Mouse (Mus musculus): ENCODE measurements around the gene Hacd2.

Gene Hacd2

DNA sequence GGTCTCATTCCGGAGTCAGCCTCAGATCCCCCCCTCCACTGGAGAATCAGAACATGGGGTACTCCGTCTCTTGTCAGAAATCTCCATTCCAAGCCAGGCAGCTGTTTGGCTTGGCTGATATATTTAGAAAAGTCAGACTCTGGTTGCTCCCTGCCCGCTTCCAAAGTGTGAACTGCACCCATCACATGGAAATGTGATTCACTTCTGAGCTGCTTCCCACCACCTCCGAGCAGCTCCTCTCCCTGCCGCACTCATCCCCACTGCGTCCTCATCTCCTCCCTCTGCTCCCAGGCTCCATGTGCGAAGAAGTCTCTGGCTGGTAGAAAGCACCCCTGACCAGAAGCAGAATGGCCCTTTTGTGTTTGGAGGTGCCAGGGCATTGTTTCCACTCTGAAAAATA, 95.2 kb downstream of the Hacd2 start:
- DNase-seq (ENCODE audit: low spot score): no peak

DNA sequence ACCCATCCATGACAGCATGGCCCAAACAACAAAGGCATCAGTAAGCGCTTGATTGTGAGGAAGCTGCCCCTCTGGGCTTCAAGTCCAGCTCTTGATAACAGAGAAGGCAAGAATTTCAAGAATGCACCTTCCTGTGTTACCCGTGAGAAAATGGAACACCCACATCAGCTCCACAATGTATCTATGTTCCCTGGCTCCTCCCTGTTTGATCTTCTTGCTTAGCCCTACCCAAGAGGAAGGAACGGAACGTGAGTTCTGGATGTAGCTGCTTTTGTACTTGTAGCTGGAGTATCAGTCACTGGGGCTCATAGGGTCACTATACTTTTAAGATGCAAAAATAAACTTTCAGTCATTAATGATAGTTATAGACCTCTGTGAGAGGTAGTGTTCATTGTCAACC, 98.4 kb downstream of the Hacd2 start:
- no peak for DNase-seq (ENCODE audit: low spot score)

DNA sequence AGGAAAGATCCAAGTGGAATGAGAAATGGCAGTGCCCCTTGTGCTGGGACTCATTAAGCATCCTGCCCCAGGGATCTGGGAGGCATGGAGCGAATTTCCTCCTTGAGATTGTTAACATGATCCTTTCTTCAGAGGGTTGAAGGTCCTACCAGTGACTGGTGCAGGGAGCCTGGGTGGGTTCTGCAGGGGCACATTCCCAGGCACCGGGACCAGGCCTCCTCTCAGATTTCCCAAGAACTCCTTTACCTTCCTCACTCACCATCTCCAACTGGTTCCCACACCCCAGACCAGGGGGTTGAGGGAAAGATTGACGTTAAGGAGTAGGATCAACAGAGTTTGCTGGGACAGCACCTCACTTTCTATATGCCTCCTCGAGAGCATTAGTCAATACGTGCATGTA, 105.0 kb downstream of the Hacd2 start:
- DNase-seq (ENCODE audit: low spot score): no peak

GRCm38 (mm10) chr16:35130172-35130571, 107.9 kb downstream of the Hacd2 start:
- no peak for DNase-seq (ENCODE audit: low spot score)

DNA sequence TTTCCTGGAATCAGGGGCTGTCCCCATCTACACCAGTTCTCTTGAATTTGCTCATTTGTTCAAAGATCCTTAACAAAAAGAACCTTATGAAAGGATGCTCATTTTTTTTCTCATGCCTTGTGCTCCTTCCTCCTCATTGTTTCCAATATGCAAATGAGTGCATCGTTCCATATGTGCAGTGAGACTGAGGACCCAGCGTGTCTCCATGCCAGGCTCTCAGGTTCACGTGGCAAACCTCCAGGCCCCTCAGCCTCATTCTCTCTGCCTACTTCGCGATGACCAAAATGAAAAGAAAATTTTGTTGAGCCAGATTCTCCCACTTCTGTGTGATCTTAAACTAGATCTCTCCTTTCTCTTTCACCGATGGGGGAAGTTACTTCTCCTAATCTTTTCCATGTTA, 117.2 kb downstream of the Hacd2 start:
- no peak for DNase-seq (ENCODE audit: low spot score)

GRCm38 (mm10) chr16:35139873-35140619, 117.8 kb downstream of the Hacd2 start:
- DNase-seq (ENCODE audit: low spot score): peak; percentile 39

DNA sequence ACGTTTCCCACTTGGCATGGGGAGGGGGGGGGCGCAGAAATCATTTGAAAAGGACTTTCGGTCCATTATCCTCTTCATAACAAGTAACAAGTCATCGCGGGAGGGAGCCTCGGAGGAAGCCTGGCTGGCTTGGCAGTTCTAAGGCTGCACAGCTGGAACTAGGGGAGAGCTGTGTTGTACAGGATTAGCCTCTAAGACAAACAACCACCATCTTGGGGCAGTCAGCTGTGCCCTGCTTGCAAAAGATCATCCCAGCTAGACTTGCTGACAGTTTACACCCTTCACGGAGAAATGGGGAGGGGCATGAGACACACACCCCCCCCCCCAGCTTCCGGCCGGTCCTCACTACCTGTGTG, 118.4 kb downstream of the Hacd2 start:
- peak; percentile 18 for DNase-seq (ENCODE audit: low spot score)

DNA sequence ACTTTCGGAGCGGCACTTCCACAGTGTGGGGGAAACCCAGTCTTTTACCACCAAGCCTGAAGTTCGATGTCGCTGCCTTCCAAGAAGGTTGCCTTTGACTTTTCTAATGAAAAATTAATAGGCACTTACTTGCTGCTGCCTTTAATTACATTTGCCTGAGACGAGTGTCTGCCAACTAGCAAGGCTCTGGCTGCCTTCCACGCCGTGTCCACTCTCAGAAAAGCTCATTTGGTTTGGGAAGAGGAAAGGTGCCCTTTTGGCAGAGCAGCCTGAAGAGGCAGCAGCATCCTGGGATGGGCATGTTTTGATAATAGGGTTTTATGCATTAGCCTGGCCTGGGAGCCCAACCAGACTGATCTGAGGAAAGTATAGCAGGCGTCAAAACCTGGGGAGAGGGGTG, 119.6 kb downstream of the Hacd2 start:
- no peak for DNase-seq (ENCODE audit: low spot score)

GRCm38 (mm10) chr16:35146153-35146552, 123.9 kb downstream of the Hacd2 start:
- no peak for DNase-seq (ENCODE audit: low spot score)

GRCm38 (mm10) chr16:35153146-35153755, 131.0 kb downstream of the Hacd2 start:
- peak; percentile 30 for DNase-seq (ENCODE audit: low spot score)

DNA sequence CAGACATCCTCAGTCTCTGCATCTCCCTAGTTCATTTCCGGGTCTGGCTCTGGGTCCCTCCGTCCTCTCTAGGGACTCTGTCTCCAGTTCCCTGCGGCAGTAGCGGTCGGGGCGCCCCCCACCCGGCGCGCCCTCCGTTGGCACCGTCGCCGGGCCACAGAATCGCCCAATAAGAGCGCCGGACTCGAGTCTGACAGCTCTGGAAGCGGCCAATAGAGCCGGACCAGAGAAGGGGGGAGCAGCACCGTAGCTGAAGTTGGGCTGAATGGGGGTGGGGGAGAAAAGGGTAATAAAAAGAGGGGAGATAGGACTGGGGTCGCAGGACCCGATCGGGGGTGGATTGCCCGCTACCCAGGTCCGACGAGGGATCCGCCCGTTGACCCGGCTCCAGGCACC, 132.0 kb downstream of the Hacd2 start:
- peak; percentile 70 for DNase-seq (ENCODE audit: low spot score)

DNA sequence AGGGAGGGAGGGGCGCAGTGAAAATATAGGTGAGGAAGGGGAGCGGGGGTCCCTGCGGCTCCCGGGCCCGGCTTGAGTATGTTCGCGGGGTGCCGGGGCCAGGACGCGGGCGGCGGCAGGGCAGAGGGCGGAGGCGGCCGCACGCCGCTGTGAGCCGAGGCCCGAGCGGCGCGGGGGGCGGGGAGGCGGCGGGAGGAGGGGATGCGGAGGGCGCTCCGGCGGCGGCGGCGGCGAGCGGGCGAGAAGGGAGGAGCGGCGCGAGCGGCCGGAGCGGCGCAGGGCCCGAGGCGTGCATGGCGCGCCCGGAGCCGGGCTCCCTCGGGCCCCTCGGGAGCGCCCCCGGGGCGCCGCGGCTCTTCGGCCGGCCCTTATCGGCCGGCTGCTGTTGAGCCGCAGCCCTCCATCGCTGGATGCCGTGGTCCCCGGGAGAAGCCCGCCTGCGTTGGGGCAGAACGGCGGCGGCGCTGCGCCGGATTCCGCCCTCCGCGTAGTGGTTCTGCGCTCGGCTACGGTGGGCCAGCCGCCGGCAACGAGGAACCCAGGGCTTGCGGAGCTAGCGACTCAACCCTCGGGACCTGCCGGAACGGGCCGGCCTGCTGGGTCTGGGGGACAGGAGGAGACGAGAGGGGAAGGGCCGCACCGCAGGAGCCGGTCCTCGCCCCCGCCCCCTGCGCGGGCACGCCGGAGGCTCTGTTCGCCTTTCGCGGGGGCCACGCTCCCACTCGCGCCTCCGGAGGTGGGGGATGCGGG, 132.6 kb downstream of the Hacd2 start, which contains the start of gene Adcy5:
Gene Adcy5 (plus strand): TSS at position 237 of the 750 bp plus-strand sequence.
- peak; percentile 65 for DNase-seq (ENCODE audit: low spot score)

DNA sequence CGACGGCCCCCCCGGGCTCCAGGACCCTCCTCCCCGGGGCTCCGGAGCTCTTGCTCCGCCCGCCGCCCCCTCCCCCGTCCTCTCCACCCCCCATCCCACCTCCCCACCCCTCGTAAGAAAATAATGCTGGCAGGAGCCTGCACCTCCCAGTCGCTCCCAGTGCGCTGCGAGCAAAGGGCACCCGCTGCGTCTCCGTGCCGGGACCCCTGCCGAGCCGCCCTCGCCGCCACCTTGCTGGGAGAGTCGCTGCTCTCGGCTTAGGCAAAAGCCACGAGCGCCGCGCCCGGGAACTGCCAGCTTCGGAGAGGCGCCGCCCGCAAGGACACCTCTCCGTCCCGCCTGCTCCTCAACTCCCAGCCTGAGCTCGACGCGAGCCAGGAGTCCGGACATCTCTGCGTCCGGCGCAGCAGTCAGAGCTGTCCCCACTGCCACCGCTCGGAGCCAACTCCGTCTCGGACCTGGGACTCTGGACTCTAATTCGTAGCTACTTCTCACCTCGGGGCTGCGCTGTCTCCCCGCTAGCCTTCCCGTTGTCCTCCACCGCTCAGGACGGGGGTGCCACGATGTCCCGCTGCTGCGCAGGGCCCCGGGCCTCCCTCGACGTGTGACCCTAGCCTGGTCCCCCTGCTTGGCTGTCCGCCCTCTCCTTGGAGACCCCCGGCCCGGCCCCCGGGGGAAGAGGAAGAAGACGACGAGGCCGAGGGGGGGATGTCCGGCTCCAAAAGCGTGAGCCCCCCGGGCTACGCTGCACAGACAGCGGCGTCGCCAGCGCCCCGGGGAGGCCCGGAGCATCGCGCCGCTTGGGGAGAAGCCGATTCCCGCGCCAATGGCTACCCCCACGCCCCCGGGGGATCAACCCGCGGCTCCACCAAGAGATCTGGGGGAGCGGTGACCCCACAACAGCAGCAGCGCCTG, 133.4 kb downstream of the Hacd2 start:
- peak; percentile 66 for DNase-seq (ENCODE audit: low spot score)

DNA sequence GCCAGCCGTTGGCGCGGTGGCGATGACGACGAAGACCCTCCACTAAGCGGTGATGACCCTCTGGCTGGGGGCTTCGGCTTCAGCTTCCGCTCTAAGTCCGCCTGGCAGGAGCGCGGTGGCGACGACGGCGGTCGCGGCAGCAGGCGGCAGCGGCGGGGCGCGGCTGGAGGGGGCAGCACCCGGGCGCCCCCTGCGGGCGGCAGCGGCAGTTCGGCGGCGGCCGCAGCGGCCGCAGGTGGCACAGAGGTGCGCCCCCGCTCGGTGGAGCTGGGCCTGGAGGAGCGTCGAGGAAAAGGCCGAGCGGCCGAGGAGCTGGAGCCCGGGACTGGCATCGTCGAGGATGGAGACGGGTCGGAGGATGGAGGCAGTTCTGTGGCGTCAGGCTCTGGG, 134.1 kb downstream of the Hacd2 start:
- peak; percentile 65 for DNase-seq (ENCODE audit: low spot score)

- no peak for DNase-seq (ENCODE audit: low spot score)
Observed at GRCm38 (mm10) chr16:35156832-35157231, 134.6 kb downstream of the Hacd2 start.

All from embryo, embryonic 10.5 days (tissue).